Mouse (Mus musculus) adrenal gland, postnatal 14 days (tissue): ENCODE results near the gene Pgbd1. TPM values are rescaled to one million over a fixed set of nuclear protein-coding genes. Genes with fewer than 3 reads are reported as not detected.
A peak's percentile ranks its signal among the peaks of the same experiment; 100 is the strongest.

Experiments used
- DNase-seq: peaks from one replicate; pipeline ENCODE4 v3.0.0; 2021; ENCODE audit warnings: mixed read lengths
- microRNA-seq, 2 experiments: library from miRNA; unstranded; fragments of <30 nt; microRNA quantifications; one replicate each; pipeline ENCODE4 v1.2.0; 2021
- total RNA-seq: library from RNA; stranded (reverse); gene quantifications from 2 replicates; pipeline ENCODE4 v1.2.3, GENCODE M21; 2021

Gene Pgbd1
- total RNA-seq, 1 experiment from 2014 or later, result 0.85 TPM

DNA sequence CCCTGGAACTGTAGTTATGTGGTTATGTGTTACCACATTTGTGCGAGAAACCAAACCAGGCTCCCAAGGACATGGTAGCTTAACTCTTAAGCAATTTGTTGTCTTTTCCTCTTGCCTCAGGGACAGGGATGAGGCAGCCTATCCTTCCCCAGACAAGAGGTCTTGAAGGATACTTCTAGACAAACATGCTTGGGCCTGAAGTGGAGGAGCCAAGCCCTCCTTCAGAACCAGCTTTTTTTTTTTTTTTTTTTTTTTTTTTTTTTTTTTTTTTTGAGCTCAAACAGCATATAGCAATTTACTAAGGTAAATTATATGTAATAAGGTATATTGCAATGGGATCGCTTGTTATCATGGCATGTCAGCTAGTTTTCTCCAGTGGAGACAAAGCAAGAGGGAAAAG is 25.1 kb downstream of the Pgbd1 start:
- DNase-seq, result no peak

GRCm38 (mm10) chr13:21415266-21415665 is 25.6 kb downstream of the Pgbd1 start:
- DNase-seq, result no peak

DNA sequence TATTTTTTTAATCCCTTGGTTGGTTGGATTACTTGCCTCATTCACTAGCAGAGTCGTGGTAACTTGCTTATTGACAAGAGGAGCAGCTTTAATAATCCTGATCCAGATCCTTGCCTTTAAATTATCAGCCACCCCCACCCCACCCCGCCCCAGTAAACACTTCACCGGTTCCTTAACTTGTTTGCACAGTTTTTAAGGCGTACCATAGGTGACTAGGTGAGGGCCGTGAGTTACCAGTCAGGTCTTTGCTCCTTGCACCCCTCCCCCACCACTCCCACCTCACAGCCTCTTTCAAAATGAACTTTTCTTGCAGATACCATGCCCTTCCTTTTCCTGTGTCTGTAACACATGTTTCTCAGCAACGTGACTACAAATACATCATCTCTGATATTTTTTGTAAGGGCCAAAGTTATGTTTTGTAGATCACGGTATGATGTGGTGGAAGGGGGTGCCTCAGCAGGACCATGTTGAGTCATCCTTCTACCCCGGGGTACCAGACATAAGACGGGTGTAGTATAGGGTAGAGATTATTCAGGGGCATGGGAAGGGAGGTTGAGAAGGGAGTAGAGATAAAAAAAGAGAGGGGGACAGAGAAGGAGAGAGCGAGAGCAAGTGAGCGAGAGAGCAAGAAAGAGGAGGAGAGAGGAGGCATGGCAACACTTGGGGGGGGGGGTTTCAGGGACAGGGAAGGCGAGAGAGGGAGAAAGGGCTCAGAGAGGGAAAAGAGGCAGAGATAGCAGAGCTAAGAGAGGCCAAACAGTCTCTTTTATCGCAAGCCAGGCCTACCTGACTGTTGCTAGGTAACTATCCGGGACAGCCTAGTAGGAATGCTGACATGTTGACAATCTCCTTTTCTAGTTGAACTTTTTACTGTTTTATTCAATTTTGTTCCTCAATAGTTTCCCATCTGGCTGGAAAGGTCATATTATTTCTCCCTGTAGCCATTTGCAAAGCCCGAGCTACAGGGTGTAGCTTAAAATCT is 26.3 kb downstream of the Pgbd1 start:
- DNase-seq, result no peak

DNA sequence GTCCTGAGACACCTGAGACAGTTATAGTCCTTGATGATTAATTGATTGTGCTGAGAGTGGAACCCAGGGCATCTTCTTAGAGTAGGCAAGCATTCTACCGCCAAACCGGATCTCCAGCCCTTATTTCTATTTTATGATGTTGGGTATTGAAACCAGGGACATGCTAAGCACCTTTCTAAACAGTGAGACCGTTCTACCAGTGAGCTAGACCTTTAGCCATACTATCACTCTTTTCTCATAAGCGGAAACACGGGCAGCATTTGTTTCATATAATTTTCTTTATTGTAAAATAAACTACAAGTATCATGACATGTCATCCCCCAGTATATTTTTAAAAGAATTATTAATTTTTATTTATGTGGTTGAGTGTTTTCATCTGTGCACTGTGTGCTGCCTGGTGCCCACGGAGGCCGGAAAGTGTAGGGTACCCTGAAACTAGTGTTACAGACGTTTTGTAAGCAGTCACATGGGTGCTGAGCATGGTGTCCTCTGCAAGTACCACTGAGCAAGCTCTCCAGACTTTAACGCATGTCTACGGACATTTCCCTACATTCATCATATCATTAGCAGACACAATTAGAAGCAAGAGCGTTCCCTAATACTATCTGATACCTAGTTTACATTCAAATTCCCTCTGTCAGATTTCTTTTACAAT is 31.9 kb downstream of the Pgbd1 start:
- no peak for DNase-seq

- peak; percentile 90 for DNase-seq
These were observed 32.7 kb downstream of the Pgbd1 start for GRCm38 (mm10) chr13:21407969-21408804.

- no peak for DNase-seq
These were observed 33.5 kb downstream of the Pgbd1 start for GRCm38 (mm10) chr13:21407341-21407740.

DNA sequence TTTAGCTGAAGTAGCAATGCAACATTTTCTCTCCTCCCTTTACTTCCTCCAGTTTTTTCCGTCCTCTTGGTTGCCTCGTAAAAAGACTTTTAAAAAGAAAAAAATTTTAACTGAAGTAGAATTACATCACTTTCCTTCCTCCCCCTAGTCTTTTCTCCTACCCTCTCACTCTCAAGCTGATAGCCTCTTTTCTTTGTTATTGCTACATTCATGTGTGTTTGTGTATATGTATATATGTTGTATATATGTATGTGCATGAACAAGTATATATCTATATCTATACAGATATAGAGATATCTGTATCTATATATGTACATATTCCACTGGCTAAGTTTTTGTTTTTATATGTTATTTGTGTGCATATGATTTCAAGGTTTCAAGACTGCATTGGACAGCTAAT is 38.0 kb downstream of the Pgbd1 start:
- no peak for DNase-seq

GRCm38 (mm10) chr13:21402287-21402846 is 38.5 kb downstream of the Pgbd1 start, which contains the start of gene Zkscan3:
Gene Zkscan3 (minus strand): TSS chr13:21402755.
- DNase-seq, result peak; percentile 93

- DNase-seq, result peak; percentile 14
These were observed 39.1 kb downstream of the Pgbd1 start for GRCm38 (mm10) chr13:21401636-21402286.

- DNase-seq, result no peak
These were observed 39.7 kb downstream of the Pgbd1 start for GRCm38 (mm10) chr13:21401166-21401565.

GRCm38 (mm10) chr13:21397486-21397885 is 43.4 kb downstream of the Pgbd1 start:
- DNase-seq, result no peak

- peak; percentile 55 for DNase-seq
These were observed 44.8 kb downstream of the Pgbd1 start for GRCm38 (mm10) chr13:21396048-21396447.

DNA sequence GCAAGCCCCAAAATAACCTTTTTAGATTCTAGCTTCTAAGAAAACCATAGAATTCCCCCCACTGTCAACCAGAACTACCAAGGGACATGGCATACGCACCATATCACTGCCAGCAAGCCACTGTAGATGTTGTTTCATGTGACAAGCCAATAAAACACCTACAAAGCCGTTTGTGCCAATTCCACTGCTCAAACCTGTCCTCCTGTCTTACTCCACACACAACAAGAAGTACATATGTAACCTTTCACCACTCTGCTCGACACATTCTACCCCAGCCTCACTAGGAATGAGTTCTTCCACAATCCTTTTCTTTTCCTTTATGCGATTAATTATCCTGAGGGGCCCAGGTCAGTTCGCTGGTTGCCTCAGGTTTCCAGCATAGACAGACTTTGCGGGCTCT is 45.2 kb downstream of the Pgbd1 start:
- DNase-seq, result no peak

GRCm38 (mm10) chr13:21395211-21395610 is 45.6 kb downstream of the Pgbd1 start:
- peak; percentile 36 for DNase-seq

DNA sequence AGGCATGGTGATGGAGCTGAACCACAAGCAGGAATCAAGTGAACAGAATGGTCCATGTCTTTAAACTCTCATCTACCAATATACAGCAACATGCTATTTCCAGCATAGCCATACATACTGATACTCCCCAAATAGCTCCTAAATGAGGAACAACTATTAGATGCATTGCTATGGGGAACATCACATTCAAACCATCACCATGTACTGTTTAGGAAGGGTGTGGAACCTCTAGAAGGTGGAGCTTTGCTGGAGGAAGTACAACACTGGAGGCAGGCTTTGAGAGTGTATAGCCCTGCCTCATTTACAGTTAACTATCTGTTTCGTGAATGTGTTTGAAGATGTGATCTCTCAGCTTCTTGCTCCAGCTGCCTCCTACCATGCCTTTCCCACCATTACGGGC is 63.1 kb downstream of the Pgbd1 start:
- DNase-seq, result no peak

GRCm38 (mm10) chr13:21372700-21373099 is 68.2 kb downstream of the Pgbd1 start:
- no peak for DNase-seq

Small RNA genes within 50 kb of the gene (microRNA-seq; reads per million reads assigned to microRNA genes)
- 0 to 0.43 reads per million in 2 experiments for gene Mir1896
- gene Mir6942, result 0 reads per million in 2 experiments

Other genes starting within 250 kb of the Pgbd1 start
- gene Gpx5, start 148.3 kb downstream of the Pgbd1 start, total RNA-seq, result not detected in 2 replicates
- not detected in 2 replicates for gene Gpx6, start 128.9 kb downstream of the Pgbd1 start, total RNA-seq
- gene Olfr1367, start 94.1 kb downstream of the Pgbd1 start, total RNA-seq, result not detected in 2 replicates
- gene Zscan12, start 78.2 kb downstream of the Pgbd1 start, total RNA-seq, result 8.0 and 10.1 TPM in 2 replicates
- 57.7 and 64.0 TPM in 2 replicates for gene Zkscan3, start 38.3 kb downstream of the Pgbd1 start, total RNA-seq
- 32.2 and 35.4 TPM in 2 replicates for gene Zscan26, start 12.7 kb upstream of the Pgbd1 start, total RNA-seq
- 1.4 and 1.7 TPM in 2 replicates for gene Nkapl, start 27.5 kb upstream of the Pgbd1 start, total RNA-seq
- gene Zkscan4, start 37.8 kb upstream of the Pgbd1 start, total RNA-seq, result 2.3 and 3.9 TPM in 2 replicates
- not detected in 2 replicates for gene Gm10065, start 38.4 kb upstream of the Pgbd1 start, total RNA-seq
- gene AK157302, start 54.2 kb upstream of the Pgbd1 start, total RNA-seq, result 16.7 and 18.3 TPM in 2 replicates
- 174 and 184 TPM in 2 replicates for gene Gm11273, start 60.4 kb upstream of the Pgbd1 start, total RNA-seq
- gene Zkscan8, start 90.1 kb upstream of the Pgbd1 start, total RNA-seq, result 17.4 and 20.4 TPM in 2 replicates
- gene Olfr1366, start 101.8 kb upstream of the Pgbd1 start, total RNA-seq, result not detected in 2 replicates
- gene Olfr1535, start 118.8 kb upstream of the Pgbd1 start, total RNA-seq, result not detected in 2 replicates
- not detected in 2 replicates for gene Olfr1364, start 140.7 kb upstream of the Pgbd1 start, total RNA-seq
- not detected in 2 replicates for gene Olfr1362, start 173.0 kb upstream of the Pgbd1 start, total RNA-seq
- gene Olfr11, start 201.5 kb upstream of the Pgbd1 start, total RNA-seq, result not detected in 2 replicates
- not detected in 2 replicates for gene Olfr1361, start 222.3 kb upstream of the Pgbd1 start, total RNA-seq
- gene Olfr1360, start 236.3 kb upstream of the Pgbd1 start, total RNA-seq, result not detected in 2 replicates